Mouse (Mus musculus): ENCODE data around the gene Galnt18.

- TF ChIP-seq CTCF (IDR thresholded peaks at IDR 0.05; ENCODE audit: low read depth) (no peak), EP300 (optimal IDR thresholded peaks at IDR 0.05) (no peak)
These were observed 352.4 kb downstream of the Galnt18 start for GRCm38 (mm10) chr7:111427392-111427791.
